Mouse (Mus musculus) ovary, postnatal 14 days (tissue): ENCODE results near the gene Rcor3.

Experiments used
- DNase-seq: peaks from one replicate; pipeline ENCODE4 v3.0.0; 2022; ENCODE audit warnings: low spot score

Rcor3 gene

DNA sequence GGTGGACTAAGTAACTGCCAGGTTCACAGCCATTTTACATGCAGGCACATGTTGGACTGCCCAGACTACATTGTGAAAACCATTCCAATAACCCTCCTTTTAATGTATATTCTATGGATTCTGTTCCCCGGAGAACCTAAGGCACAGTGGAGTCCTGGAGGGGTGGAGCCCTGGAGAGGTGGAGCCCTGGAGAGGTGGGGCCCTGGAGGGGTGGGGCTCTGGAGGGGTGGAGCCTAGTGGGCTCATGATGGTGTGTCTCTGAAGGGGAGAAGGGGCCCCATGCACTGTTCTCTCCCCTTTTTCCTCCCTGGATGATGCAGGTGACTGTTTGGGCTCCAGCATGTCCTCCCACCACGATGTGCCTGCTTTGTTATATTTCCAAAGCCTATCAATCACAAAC lies 69.7 kb downstream of the Rcor3 start:
- DNase-seq = no peak

DNA sequence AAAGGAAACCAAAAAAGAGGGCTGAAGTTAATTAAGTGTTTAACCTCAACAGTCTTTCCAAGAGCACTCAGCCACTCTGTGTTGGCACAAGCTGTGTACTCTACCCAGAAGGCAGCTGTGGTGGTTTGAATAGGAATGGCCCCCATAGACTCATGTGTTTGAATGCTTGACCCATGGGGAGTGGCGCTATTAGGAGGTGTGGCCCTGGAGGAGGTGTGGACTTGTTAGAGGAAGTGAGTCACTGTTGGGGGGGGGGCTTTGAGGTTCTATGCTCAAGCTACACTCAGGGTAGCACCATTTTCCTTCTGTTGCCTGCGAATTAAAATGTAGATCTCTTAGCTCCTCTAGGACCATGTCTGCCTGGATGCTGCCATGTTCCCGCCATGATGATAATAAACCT lies 70.9 kb downstream of the Rcor3 start:
- no peak for DNase-seq

DNA sequence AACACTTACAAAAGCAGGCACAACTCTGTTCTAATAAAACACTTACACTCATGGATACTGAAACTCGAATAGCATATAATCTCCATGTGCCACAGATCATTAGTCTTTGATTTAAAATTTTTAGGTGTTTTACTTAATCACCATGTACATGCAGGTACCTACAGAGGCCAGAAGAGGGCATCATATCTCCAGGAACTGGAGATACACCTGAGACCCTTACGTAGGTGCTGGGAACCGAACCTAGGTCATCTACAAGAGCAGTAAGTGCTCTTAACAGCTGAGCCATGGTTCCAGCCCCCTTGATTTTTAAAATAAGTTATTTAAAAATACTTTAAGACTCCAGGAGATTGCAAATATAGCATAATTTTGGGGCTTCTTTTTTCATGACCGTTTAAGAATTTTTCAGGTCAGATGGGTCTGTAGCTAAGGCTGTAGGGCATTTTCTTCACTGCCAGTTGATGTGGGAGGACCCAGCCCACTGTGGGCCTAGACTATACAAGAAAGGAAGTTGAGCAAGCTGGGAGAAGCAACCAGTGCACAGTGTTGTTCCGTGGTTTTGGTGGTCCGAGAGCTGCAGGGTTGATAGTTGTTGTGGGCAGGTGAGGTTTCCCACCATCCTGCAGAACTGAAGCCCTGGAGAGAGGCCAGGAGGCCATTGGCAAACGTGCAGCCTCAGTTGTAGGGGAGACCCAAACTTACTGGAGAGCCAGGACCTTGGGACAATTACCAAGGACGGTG lies 74.5 kb downstream of the Rcor3 start:
- DNase-seq = no peak

DNA sequence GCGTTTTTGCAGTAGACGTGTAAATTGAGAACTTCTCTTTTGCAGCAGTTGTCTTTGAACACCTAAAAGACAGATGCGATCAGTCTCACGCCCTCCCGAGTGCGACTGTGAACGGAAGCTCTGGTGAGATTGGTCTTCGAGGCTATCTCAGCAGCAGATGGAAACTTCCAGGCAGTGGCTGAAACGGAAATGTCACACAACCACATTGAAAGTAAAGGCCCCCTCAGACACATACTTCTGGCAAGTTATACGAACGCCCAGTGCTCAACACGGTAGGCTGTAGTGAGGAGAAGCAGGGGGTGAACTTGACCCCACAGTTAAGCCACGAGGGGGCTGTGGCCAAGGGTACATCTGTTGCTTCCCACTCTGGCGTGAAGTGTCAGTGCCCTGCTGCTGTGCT lies 75.2 kb downstream of the Rcor3 start:
- DNase-seq = no peak

DNA sequence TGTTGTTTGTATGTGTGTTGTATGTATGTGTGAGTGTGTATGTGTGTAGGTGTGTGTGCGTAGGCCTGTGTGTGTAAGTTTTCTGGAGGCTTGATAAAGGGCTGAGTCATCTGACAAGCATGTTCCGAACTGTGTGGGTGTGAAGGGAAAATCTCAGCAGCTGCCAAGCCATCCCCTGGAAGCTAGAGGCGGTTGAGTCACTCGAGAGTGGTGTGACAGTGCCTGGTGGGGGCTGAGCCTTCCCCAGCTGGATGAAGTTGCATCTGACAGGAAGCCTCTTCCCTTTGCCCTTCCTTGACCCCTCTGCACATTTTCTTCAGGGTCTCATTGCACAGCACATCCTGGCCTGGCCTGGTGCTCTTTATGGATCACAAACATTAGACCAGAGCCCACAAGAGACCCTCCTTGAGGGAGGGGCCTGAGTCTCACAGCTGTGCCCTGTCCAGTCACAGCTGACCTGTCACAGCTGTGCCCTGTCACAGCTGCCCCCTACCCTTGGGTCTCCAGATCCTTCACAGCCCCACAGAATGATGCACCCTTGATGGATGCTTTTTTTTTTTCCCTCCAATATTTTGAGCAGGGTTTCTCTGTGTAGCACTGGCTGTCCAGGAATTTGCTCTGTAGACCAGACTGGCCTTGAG lies 76.1 kb downstream of the Rcor3 start:
- no peak for DNase-seq

DNA sequence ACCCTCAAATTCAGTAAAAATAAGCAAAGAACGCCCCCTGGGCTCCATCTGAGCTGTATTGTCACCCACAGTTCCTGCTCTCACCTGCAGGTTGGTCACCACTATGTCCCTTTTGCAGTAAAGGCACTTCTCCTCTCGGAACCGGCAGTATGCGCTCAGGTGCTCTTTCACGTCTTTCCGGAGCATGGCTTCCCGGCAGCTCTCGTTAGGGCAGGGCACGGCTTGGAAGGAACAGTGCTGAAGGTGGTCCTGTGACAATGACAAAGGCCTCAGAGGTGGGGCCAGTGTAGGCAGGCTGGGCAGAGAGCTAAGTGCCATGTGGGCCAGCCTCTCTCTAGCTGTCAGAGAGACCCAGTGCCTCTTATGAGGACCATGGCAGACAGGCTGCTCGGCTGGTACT lies 79.0 kb downstream of the Rcor3 start:
- no peak for DNase-seq

- DNase-seq = no peak
These were observed 84.1 kb downstream of the Rcor3 start for GRCm38 (mm10) chr1:192053726-192054125.

DNA sequence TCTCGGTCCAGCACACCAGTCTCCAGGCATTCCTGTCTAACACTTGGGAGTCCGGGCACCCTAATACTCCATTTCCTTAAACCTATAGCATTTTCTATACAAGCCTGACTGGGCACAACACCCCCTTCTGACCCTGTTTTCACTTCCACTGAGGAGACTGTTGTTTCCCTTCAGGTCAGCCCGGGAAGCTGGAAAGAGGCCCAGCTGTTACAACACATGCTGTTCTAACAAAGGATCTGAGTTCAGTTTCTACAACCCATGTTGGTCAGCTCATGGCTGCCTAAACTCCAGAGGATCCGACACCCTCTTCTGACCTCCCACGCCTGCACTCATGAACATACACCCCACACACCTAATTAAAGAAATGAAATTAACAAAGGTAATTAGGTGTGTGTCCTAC lies 84.9 kb downstream of the Rcor3 start:
- no peak for DNase-seq

GRCm38 (mm10) chr1:192052461-192052860 lies 85.4 kb downstream of the Rcor3 start:
- DNase-seq = no peak
